Mouse (Mus musculus): ENCODE measurements around the gene Pgap2.

DNA sequence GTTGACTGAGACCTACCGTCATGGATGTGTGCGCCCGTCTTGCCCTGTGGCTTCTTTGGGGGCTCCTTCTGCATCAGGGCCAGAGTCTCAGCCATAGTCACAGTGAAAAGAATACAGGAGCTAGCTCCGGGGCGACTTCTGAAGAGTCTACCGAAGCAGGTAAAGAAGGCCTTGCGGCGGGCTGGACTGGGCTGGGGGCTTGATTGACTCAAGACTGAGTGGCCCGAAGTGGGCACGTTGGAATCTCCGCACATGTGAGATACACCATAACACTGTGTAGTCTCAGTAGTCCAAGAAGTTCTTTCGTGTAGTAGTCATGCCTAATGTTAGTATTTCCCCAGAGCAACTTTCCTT, 58.4 kb downstream of the Pgap2 start:
- TF ChIP-seq CTCF (IDR thresholded peaks at IDR 0.05; ENCODE audit: low read depth, low read length) (no peak), GATA1 (IDR thresholded peaks at IDR 0.05; ENCODE audit: borderline replicate concordance, low read length) (no peak), TAL1 (conservative IDR thresholded peaks at IDR 0.05; ENCODE audit: low read depth, low read length) (no peak), GATA2 (IDR thresholded peaks at IDR 0.05; ENCODE audit: borderline replicate concordance, low read depth, low read length) (no peak), POLR2AphosphoS5 (IDR thresholded peaks at IDR 0.05; ENCODE audit: insufficient replicate concordance, low read depth, low read length) (no peak)
